Comparison of ENCODE assay signal across 19 mouse cellular contexts in genomic region chr14:123927903-123928302, GRCm38 (mm10).
DNase-seq lines count a peak whose midpoint lies in the region; ATAC-seq and TF ChIP-seq lines count a peak whose summit lies in the region.
"Had no signal": no experiment of that assay in that cellular context is flagged by ENCODE, and none has a peak within 500 bp of the region (broad histone marks: within the 10 kb centered on the region; RNA-seq: fewer than 3 reads in every experiment).

No protein-coding gene starts in this region.

- DNase-seq in cerebellum, postnatal 14 days = peak; percentile 11 to 17
- no peak for DNase-seq in cerebellum, adult 9-11 months
- no peak for DNase-seq in kidney, postnatal 0 days (ENCODE audit: low spot score)
- no peak for DNase-seq in kidney, postnatal 4 days
- peak; percentile 39 for DNase-seq in CH12.LX (ENCODE audit: extremely low read depth)
- DNase-seq in brain, adult 2 months (ENCODE audit: low read depth, low spot score) = peak; percentile 5
- DNase-seq in gastrocnemius, adult 8-10 months (ENCODE audit: low spot score in 2 of 2) = no peak
- DNase-seq: gastrocnemius, postnatal 14 days; kidney, adult 11 months; kidney, postnatal 25 days; liver, postnatal 0 days; right cerebral cortex, adult 18-20 months had no signal

- dilution Hi-C loops in CH12.LX (cut with MboI; ENCODE audit: extremely low pct_ligation_motif_present, extremely low pct_unique_long_range_greater_than_20kb, low sequenced_read_pairs) = no loop called here

- 81% methylated on average over 1 of the region's 1 CpGs for WGBS in kidney, postnatal 0 days

- no peak for TF ChIP-seq EP300 in CH12.LX (IDR thresholded peaks at IDR 0.05; ENCODE audit: low read length)

- no peaks in the 10 kb centered on the region for H3K9me3 ChIP-seq in kidney, postnatal 0 days (replicated peaks; ENCODE audit: low read length)
- no peaks in the 10 kb centered on the region for H3K9me3 ChIP-seq in CH12.LX (replicated peaks; ENCODE audit: low read length)
- H3K9me3 ChIP-seq: heart, embryonic 13.5 days; limb, embryonic 13.5 days; neural tube, embryonic 12.5 days had no signal

- no peak overlapping the region for H3K9ac ChIP-seq in kidney, postnatal 0 days (ENCODE audit: low read depth, low read length)
- H3K9ac ChIP-seq in CH12.LX (ENCODE audit: insufficient read depth, low read depth) = no peak overlapping the region
- H3K9ac ChIP-seq: heart, embryonic 13.5 days; limb, embryonic 13.5 days; liver, postnatal 0 days; neural tube, embryonic 12.5 days had no signal

- H3K27ac ChIP-seq in kidney, postnatal 0 days = no peak overlapping the region
- H3K27ac ChIP-seq in CH12.LX (ENCODE audit: insufficient read depth, low read depth) = no peak overlapping the region
- H3K27ac ChIP-seq: heart, embryonic 13.5 days; limb, embryonic 13.5 days; neural tube, embryonic 12.5 days had no signal

- no peak overlapping the region for H3K4me2 ChIP-seq in kidney, postnatal 0 days (ENCODE audit: low read length)
- H3K4me2 ChIP-seq in CH12.LX (ENCODE audit: insufficient read depth, low read depth, poor library complexity, severe bottlenecking) = no peak overlapping the region
- H3K4me2 ChIP-seq: heart, embryonic 13.5 days; limb, embryonic 13.5 days; neural tube, embryonic 12.5 days had no signal

- no peaks in the 10 kb centered on the region for H3K36me3 ChIP-seq in kidney, postnatal 0 days (ENCODE audit: insufficient read depth, low read length)
- H3K36me3 ChIP-seq in CH12.LX (replicated peaks in 1 of 2; ENCODE audit: control insufficient read depth in 1 of 2, insufficient read depth in 1 of 2, low read length in 1 of 2) = no peaks in the 10 kb centered on the region
- H3K36me3 ChIP-seq: heart, embryonic 13.5 days; limb, embryonic 13.5 days; neural tube, embryonic 12.5 days had no signal

- H3K27me3 ChIP-seq in kidney, postnatal 0 days (ENCODE audit: insufficient read depth, low read length) = no peaks in the 10 kb centered on the region
- no peaks in the 10 kb centered on the region for H3K27me3 ChIP-seq in CH12.LX (replicated peaks)
- H3K27me3 ChIP-seq: heart, embryonic 13.5 days; limb, embryonic 13.5 days; neural tube, embryonic 12.5 days; Patski had no signal

- no peak for ATAC-seq in kidney, postnatal 0 days (replicated peaks; ENCODE audit: low FRiP score, low read depth)
- ATAC-seq: CD4-positive, CD25-positive, alpha-beta regulatory T cell, adult 4 months; forebrain, embryonic 16.5 days; liver, postnatal 0 days; midbrain, embryonic 16.5 days; Patski had no signal

- TF ChIP-seq RAD21 in CH12.LX (IDR thresholded peaks at IDR 0.05; ENCODE audit: low read depth, low read length) = peak; percentile 52

- no peaks in the 10 kb centered on the region for H3K4me1 ChIP-seq in kidney, postnatal 0 days (replicated peaks; ENCODE audit: insufficient read depth, low read length)
- no peaks in the 10 kb centered on the region for H3K4me1 ChIP-seq in CH12.LX (ENCODE audit: control insufficient read depth in 1 of 2, insufficient read depth in 2 of 2)
- H3K4me1 ChIP-seq: heart, embryonic 13.5 days; limb, embryonic 13.5 days; neural tube, embryonic 12.5 days had no signal

- no peak for TF ChIP-seq POLR2A in CH12.LX (IDR thresholded peaks at IDR 0.05; ENCODE audit: low read depth, low read length)

- no peaks in the 10 kb centered on the region for H3K79me2 ChIP-seq in CH12.LX (replicated peaks; ENCODE audit: control insufficient read depth, extremely low read depth, insufficient read depth, poor library complexity, severe bottlenecking)

- in situ Hi-C loops in CH12.LX (cut with MboI; ENCODE audit: low pct_ligation_motif_present, low pct_unique_long_range_greater_than_20kb, low sequenced_read_pairs) = no loop called here

- H3K4me3 ChIP-seq in kidney, postnatal 0 days (replicated peaks; ENCODE audit: low read depth, low read length) = no peak overlapping the region
- H3K4me3 ChIP-seq in CH12.LX (replicated peaks in 1 of 3; ENCODE audit: low read depth in 2 of 3, low read length in 2 of 3, poor library complexity in 1 of 3) = no peak overlapping the region
- H3K4me3 ChIP-seq: heart, embryonic 13.5 days; limb, embryonic 13.5 days; neural tube, embryonic 12.5 days had no signal

- peak; percentile 29; the same call in 1 of the 2 replicates for TF ChIP-seq CTCF in kidney, postnatal 0 days (IDR thresholded peaks at IDR 0.05; ENCODE audit: low read depth)
- peak; percentile 17 to 51; a peak in 2 of 4 replicates for TF ChIP-seq CTCF in CH12.LX (conservative IDR thresholded peaks at IDR 0.05 in 1 of 2, IDR thresholded peaks at IDR 0.05 in 1 of 2; ENCODE audit: low read depth in 2 of 2, low read length in 2 of 2)

TF ChIP-seq in CH12.LX, 34 proteins besides CTCF, POLR2A, EP300 and RAD21:
- TF ChIP-seq ZKSCAN1 (IDR thresholded peaks at IDR 0.05; ENCODE audit: borderline replicate concordance, low read depth, low read length) = no peak
- TF ChIP-seq GABPA (IDR thresholded peaks at IDR 0.05; ENCODE audit: insufficient replicate concordance, low read depth, low read length) = no peak
- no peak for TF ChIP-seq E2F4 (IDR thresholded peaks at IDR 0.05; ENCODE audit: insufficient replicate concordance, low read depth, low read length)
- no peak for TF ChIP-seq CHD2 (IDR thresholded peaks at IDR 0.05; ENCODE audit: low read length)
- no peak for TF ChIP-seq NELFE (IDR thresholded peaks at IDR 0.05; ENCODE audit: low read depth, low read length)
- TF ChIP-seq MAZ (IDR thresholded peaks at IDR 0.05; ENCODE audit: low read depth, low read length) = no peak
- no peak for TF ChIP-seq TBP (conservative IDR thresholded peaks at IDR 0.05; ENCODE audit: low read depth, low read length)
- no peak for TF ChIP-seq ZMIZ1 (IDR thresholded peaks at IDR 0.05; ENCODE audit: low read depth, low read length)
- TF ChIP-seq MYC (IDR thresholded peaks at IDR 0.05; ENCODE audit: low read depth, low read length) = no peak
- TF ChIP-seq SIN3A (IDR thresholded peaks at IDR 0.05; ENCODE audit: low read length) = no peak

Comparison
In these comparisons a context has a peak if more than half of its experiments do, and no peak if none do; other contexts are left out.
1. DNase-seq: peak in cerebellum, postnatal 14 days (2 of 2), CH12.LX (single experiment) and brain, adult 2 months (single experiment); none in cerebellum, adult 9-11 months (single experiment), kidney, postnatal 0 days (single experiment), kidney, postnatal 4 days (0 of 2) and gastrocnemius, adult 8-10 months (0 of 2).